Mouse (Mus musculus) cerebellum, postnatal 14 days (tissue): ENCODE data around the gene Ctdsp2.

Source experiments
- DNase-seq, 2 experiments: peaks; one replicate each; pipeline ENCODE4 v3.0.0; 2021; ENCODE audit warnings: mixed read lengths in 2 of 2

Gene Ctdsp2

GRCm38 (mm10) chr10:126962966-126963330 is 15.6 kb upstream of the Ctdsp2 start:
- DNase-seq, result peak; percentile 44 to 48

- no peak for DNase-seq
Measured at GRCm38 (mm10) chr10:126963821-126964220, 14.7 kb upstream of the Ctdsp2 start.

- DNase-seq, result no peak
Measured at GRCm38 (mm10) chr10:126971363-126972050, 7.0 kb upstream of the Ctdsp2 start.

GRCm38 (mm10) chr10:126972051-126972725 is 6.3 kb upstream of the Ctdsp2 start:
- no peak for DNase-seq

GRCm38 (mm10) chr10:126972988-126973387 is 5.5 kb upstream of the Ctdsp2 start:
- DNase-seq, result no peak

GRCm38 (mm10) chr10:126975706-126976105 is 2.8 kb upstream of the Ctdsp2 start:
- DNase-seq, result no peak

GRCm38 (mm10) chr10:126977076-126977475 is 1.4 kb upstream of the Ctdsp2 start:
- no peak for DNase-seq

GRCm38 (mm10) chr10:126979121-126979635 is 661 bp downstream of the Ctdsp2 start:
- DNase-seq, result peak; percentile 78 to 82

GRCm38 (mm10) chr10:126979636-126980151 is 1.2 kb downstream of the Ctdsp2 start:
- peak; percentile 67 to 70 for DNase-seq

- DNase-seq, result peak; percentile 69 to 74
Measured at GRCm38 (mm10) chr10:126980221-126980932, 1.9 kb downstream of the Ctdsp2 start.

GRCm38 (mm10) chr10:126980933-126981530 is 2.5 kb downstream of the Ctdsp2 start:
- no peak for DNase-seq

- no peak for DNase-seq
Measured at GRCm38 (mm10) chr10:126981746-126982145, 3.2 kb downstream of the Ctdsp2 start.

- no peak for DNase-seq
Measured at GRCm38 (mm10) chr10:126983193-126983725, 4.7 kb downstream of the Ctdsp2 start.

- peak; percentile 90 to 91 for DNase-seq
Measured at GRCm38 (mm10) chr10:126984189-126985004, 5.9 kb downstream of the Ctdsp2 start.

GRCm38 (mm10) chr10:126985127-126985526 is 6.6 kb downstream of the Ctdsp2 start:
- DNase-seq, result peak in 1 of 2 experiments; percentile 41

- DNase-seq, result no peak
Measured at GRCm38 (mm10) chr10:126985579-126985978, 7.1 kb downstream of the Ctdsp2 start.

- peak; percentile 96 to 97 for DNase-seq
Measured at GRCm38 (mm10) chr10:126986541-126986961, 8.0 kb downstream of the Ctdsp2 start.

- peak in 1 of 2 experiments; percentile 40 for DNase-seq
Measured at GRCm38 (mm10) chr10:126987183-126988118, 8.9 kb downstream of the Ctdsp2 start.

GRCm38 (mm10) chr10:126988513-126989165 is 10.1 kb downstream of the Ctdsp2 start:
- no peak for DNase-seq
